Mouse (Mus musculus): ENCODE data around the gene Krtap5-4. TPM values are rescaled to one million over a fixed set of nuclear protein-coding genes. Genes with fewer than 3 reads are reported as not detected.

Krtap5-4 gene
- not detected in 2 replicates for polyA plus RNA-seq (2012; rRNA removed)

DNA sequence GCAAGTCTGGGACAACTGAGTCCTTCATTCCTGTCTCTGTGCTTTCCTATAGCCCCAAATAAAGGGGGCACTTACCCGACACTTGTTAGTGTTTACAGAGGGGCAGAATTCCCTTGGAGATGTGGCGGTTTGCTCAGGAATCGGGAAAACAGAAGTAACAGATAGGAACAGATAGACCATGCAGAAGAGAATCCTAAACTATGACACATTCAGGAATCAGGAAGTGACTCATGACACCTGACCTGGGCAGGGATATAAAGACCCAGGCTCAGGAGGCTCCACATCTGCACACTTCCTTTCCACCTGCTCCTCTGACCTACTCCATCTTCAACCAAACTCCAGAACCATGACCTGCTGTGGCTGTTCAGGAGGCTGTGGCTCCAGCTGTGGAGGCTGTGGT lies at the start of gene Krtap5-4:
Krtap5-4 (plus strand) TSS at position 301 of the 400 bp plus-strand sequence.

DNA sequence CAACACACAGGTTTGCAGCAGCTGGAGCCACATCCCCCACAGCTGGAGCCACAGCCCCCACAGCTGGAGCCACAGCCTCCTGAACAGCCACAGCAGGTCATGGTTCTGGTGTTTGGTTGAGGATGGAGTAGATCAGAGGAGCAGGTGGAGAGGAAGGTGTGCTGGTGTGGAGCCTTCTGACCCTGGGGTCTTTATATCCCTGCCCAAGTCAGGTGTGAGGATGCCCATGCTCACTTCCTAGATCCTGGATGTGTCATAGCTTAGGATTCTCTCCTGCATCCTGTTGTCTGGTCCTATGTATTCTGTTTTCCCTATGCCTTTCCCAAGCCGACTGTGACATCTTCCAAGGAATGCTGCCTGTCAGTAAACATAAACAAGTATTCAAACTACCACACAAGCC lies 45.1 kb upstream of the Krtap5-4 start, which contains the start of gene Gm2431:
Gm2431 (minus strand) TSS at position 101 of the 400 bp plus-strand sequence.

DNA sequence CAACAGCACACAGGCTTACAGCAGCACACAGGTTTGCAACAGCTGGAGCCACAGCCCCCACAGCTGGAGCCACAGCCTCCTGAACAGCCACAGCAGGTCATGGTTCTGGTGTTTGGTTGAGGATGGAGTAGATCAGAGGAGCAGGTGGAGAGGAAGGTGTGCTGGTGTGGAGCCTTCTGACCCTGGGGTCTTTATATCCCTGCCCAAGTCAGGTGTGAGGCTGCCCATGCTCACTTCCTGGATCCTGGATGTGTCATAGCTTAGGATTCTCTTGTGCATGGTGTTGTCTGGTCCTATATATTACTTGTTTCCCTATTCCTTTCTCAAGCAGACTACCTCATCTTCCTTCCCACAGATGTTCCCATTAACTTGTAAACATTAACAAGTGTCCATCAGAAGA lies 29.1 kb upstream of the Krtap5-4 start, which contains the start of gene Gm4559:
Gm4559 (minus strand) TSS at position 101 of the 400 bp plus-strand sequence.

DNA sequence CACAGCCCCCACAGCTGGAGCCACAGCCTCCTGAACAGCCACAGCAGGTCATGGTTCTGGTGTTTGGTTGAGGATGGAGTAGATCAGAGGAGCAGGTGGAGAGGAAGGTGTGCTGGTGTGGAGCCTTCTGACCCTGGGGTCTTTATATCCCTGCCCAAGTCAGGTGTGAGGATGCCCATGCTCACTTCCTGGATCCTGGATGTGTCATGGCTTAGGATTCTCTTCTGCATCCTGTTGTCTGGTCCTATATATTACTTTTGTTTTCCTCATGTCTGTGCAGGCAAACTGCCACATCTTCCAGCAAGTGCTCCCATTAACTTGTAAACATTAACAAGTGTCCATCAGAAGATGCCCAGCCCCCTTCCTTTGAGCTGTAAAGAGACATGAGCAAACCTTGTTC lies 6.3 kb upstream of the Krtap5-4 start, which contains the start of gene Krtap5-1:
Krtap5-1 (minus strand) TSS at position 101 of the 400 bp plus-strand sequence.

Other genes with a start within 250 kb of the Krtap5-4 start
- gene Mob2, start 242.5 kb upstream of the Krtap5-4 start, polyA plus RNA-seq (2012; rRNA removed) = 39.0 and 41.2 TPM in 2 replicates
- 88.4 and 113 TPM in 2 replicates for gene Dusp8, start 207.7 kb upstream of the Krtap5-4 start, polyA plus RNA-seq (2012; rRNA removed)
- gene Gm45618, start 182.8 kb upstream of the Krtap5-4 start, polyA plus RNA-seq (2012; rRNA removed) = not detected in 2 replicates
- gene Gm39115, start 167.5 kb upstream of the Krtap5-4 start, polyA plus RNA-seq (2012; rRNA removed) = not detected in 2 replicates
- not detected in 2 replicates for gene Gm45337, start 158.9 kb upstream of the Krtap5-4 start, polyA plus RNA-seq (2012; rRNA removed)
- not detected in 2 replicates for gene Gm29735, start 146.4 kb upstream of the Krtap5-4 start, polyA plus RNA-seq (2012; rRNA removed)
- not detected in 2 replicates for gene Gm4553, start 137.8 kb upstream of the Krtap5-4 start, polyA plus RNA-seq (2012; rRNA removed)
- not detected in 2 replicates for gene Krtap5-2, start 127.5 kb upstream of the Krtap5-4 start, polyA plus RNA-seq (2012; rRNA removed)
- gene Gm10153, start 113.2 kb upstream of the Krtap5-4 start, polyA plus RNA-seq (2012; rRNA removed) = not detected in 2 replicates
- gene Krtap5-3, start 102.2 kb upstream of the Krtap5-4 start, polyA plus RNA-seq (2012; rRNA removed) = not detected in 2 replicates
- 0.13 TPM in 1 of 2 replicates, not detected in the other for gene Gm7579, start 91.7 kb upstream of the Krtap5-4 start, polyA plus RNA-seq (2012; rRNA removed)
- gene Krtap5-5, start 73.6 kb upstream of the Krtap5-4 start, polyA plus RNA-seq (2012; rRNA removed) = not detected in 2 replicates
- gene Gm40460, start 62.5 kb upstream of the Krtap5-4 start, polyA plus RNA-seq (2012; rRNA removed) = not detected in 2 replicates
- not detected in 2 replicates for gene Gm2431, start 45.2 kb upstream of the Krtap5-4 start, polyA plus RNA-seq (2012; rRNA removed)
- gene Gm4559, start 29.2 kb upstream of the Krtap5-4 start, polyA plus RNA-seq (2012; rRNA removed) = not detected in 2 replicates
- gene Krtap5-1, start 6.4 kb upstream of the Krtap5-4 start, polyA plus RNA-seq (2012; rRNA removed) = not detected in 2 replicates
- 6.9 and 7.4 TPM in 2 replicates for gene Ifitm10, start 70.2 kb downstream of the Krtap5-4 start, polyA plus RNA-seq (2012; rRNA removed)
- 0.28 and 0.48 TPM in 2 replicates for gene Gm49369, start 79.1 kb downstream of the Krtap5-4 start, polyA plus RNA-seq (2012; rRNA removed)
- 186 and 196 TPM in 2 replicates for gene Ctsd, start 84.5 kb downstream of the Krtap5-4 start, polyA plus RNA-seq (2012; rRNA removed)
- 0.11 and 3.3 TPM in 2 replicates for gene Syt8, start 131.3 kb downstream of the Krtap5-4 start, polyA plus RNA-seq (2012; rRNA removed)
- 1.3 and 75.5 TPM in 2 replicates for gene Tnni2, start 138.3 kb downstream of the Krtap5-4 start, polyA plus RNA-seq (2012; rRNA removed)
- gene Lsp1, start 157.3 kb downstream of the Krtap5-4 start, polyA plus RNA-seq (2012; rRNA removed) = 7.4 and 8.8 TPM in 2 replicates
- 1.2 and 47.8 TPM in 2 replicates for gene Tnnt3, start 195.3 kb downstream of the Krtap5-4 start, polyA plus RNA-seq (2012; rRNA removed)
- 107 and 117 TPM in 2 replicates for gene Mrpl23, start 229.1 kb downstream of the Krtap5-4 start, polyA plus RNA-seq (2012; rRNA removed)

All from central nervous system, embryonic 18 days (tissue).